Mouse (Mus musculus) neural tube, embryonic 11.5 days (tissue): ENCODE results near the gene Tnpo3. TPM values are rescaled to one million over a fixed set of nuclear protein-coding genes. Genes with fewer than 3 reads are reported as not detected.

Experiments used
- ATAC-seq: fragments of 200-750 bp; cut with Nextera tagmentation; 2 replicates; pipeline ENCODE4 v1.8.0; 2017; ENCODE audit warnings: moderate number of reproducible peaks, mild to moderate bottlenecking, moderate TSS enrichment, moderate library complexity; ENCODE audit not compliant: insufficient read depth, low FRiP score, low TSS enrichment
- DNase-seq: peaks from one replicate; pipeline ENCODE4 v3.0.0-alpha.2; 2015; ENCODE audit warnings: low spot score
- H3K27ac ChIP-seq: fragments of 300-500 bp; sonication (generic); 2 replicates; pipeline ENCODE4 v1.5.1; 2014; ENCODE audit warnings: low read depth, mild to moderate bottlenecking, low read length
- H3K27me3 ChIP-seq: fragments of 300-500 bp; sonication (generic); 2 replicates; pipeline ENCODE4 v1.6.1; 2014; ENCODE audit warnings: mild to moderate bottlenecking, low read length, mixed read lengths; ENCODE audit not compliant: control insufficient read depth, insufficient read depth
- H3K36me3 ChIP-seq: fragments of 300-500 bp; sonication (generic); 2 replicates; pipeline ENCODE4 v1.6.1; 2014; ENCODE audit warnings: mild to moderate bottlenecking, low read length, moderate library complexity, mixed read lengths; ENCODE audit not compliant: control insufficient read depth, insufficient read depth
- H3K4me1 ChIP-seq: fragments of 300-500 bp; sonication (generic); 2 replicates; pipeline ENCODE4 v1.6.1; 2014; ENCODE audit warnings: low read length, mixed read lengths; ENCODE audit not compliant: control insufficient read depth, insufficient read depth
- H3K4me2 ChIP-seq: fragments of 300-500 bp; sonication (generic); 2 replicates; pipeline ENCODE4 v1.6.1; 2014; ENCODE audit warnings: low read depth, mild to moderate bottlenecking, moderate library complexity
- H3K4me3 ChIP-seq: fragments of 300-500 bp; sonication (generic); 2 replicates; pipeline ENCODE4 v1.5.1; 2014; ENCODE audit warnings: low read depth, low read length
- H3K9ac ChIP-seq: fragments of 300-500 bp; sonication (generic); 2 replicates; pipeline ENCODE4 v1.6.1; 2014; ENCODE audit warnings: mild to moderate bottlenecking, low read length
- H3K9me3 ChIP-seq: fragments of 300-500 bp; sonication (generic); 2 replicates; pipeline ENCODE4 v1.6.1; 2016; ENCODE audit warnings: low read length; ENCODE audit not compliant: control insufficient read depth
- WGBS: fragments of 180-500 bp; shearing (Covaris S2); extraction: QIAGEN DNeasy Blood & Tissue Kit; methylation state at CpG from one replicate; pipeline ENCODE4 v1.1.7; 2014; 5-methylcytosine and 5-hydroxymethylcytosine counted together
- polyA plus RNA-seq: library from polyadenylated mRNA; unstranded; fragments of >200 nt; fragmentation: Nextera tagmentation; extraction: Ambion mirVana; gene quantifications from 2 replicates; pipeline ENCODE4 v1.2.1, GENCODE M21; 2014

The Tnpo3 gene
- polyA plus RNA-seq, 1 experiment from 2014 or later, result 118 TPM

GRCm38 (mm10) chr6:29537221-29537620 lies 72.5 kb downstream of the Tnpo3 start:
- WGBS, result 84% methylated on average over 3 of the region's 3 CpGs
- no peak overlapping the region for H3K4me2 ChIP-seq

GRCm38 (mm10) chr6:29536651-29537193 lies 73.0 kb downstream of the Tnpo3 start:
- Histone ChIP-seq H3K4me3 (no peak overlapping the region), H3K27me3 (no peaks in the 10 kb centered on the region), H3K27ac (no peak overlapping the region), H3K9me3 (no peaks in the 10 kb centered on the region), H3K9ac (no peak overlapping the region), H3K4me2 (no peak overlapping the region), H3K4me1 (no peaks in the 10 kb centered on the region), H3K36me3 (peaks cover 6% of the 10 kb centered on the region; the same call in 1 of the 2 replicates)
- DNase-seq, result no peak
- ATAC-seq, result no peak
- 76% methylated on average over 4 of the region's 4 CpGs for WGBS

More at GRCm38 (mm10) chr6:29537221-29537620, 72.5 kb downstream of the Tnpo3 start:
- no peak for ATAC-seq
- no peak for DNase-seq
- Histone ChIP-seq H3K9ac (no peak overlapping the region), H3K27ac (no peak overlapping the region), H3K36me3 (peaks cover 7% of the 10 kb centered on the region; the same call in 1 of the 2 replicates), H3K4me1 (no peaks in the 10 kb centered on the region), H3K27me3 (no peaks in the 10 kb centered on the region), H3K9me3 (no peaks in the 10 kb centered on the region), H3K4me3 (no peak overlapping the region)

GRCm38 (mm10) chr6:29535316-29535715 lies 74.4 kb downstream of the Tnpo3 start:
- H3K27me3 ChIP-seq, result peaks cover 6% of the 10 kb centered on the region; the same call in 1 of the 2 replicates
- H3K27ac ChIP-seq, result no peak overlapping the region
- no peak overlapping the region for H3K9ac ChIP-seq
- 80% methylated on average over 6 of the region's 6 CpGs for WGBS
- H3K4me3 ChIP-seq, result no peak overlapping the region
- DNase-seq, result no peak
- no peak overlapping the region for H3K4me2 ChIP-seq
- no peak for ATAC-seq
- no peaks in the 10 kb centered on the region for H3K9me3 ChIP-seq
- no peaks in the 10 kb centered on the region for H3K4me1 ChIP-seq
- H3K36me3 ChIP-seq, result 0 out of 2 replicates have a peak, but pooled peaks cover 3% of the 10 kb centered on the region

- no peak for DNase-seq
- H3K9me3 ChIP-seq, result no peaks in the 10 kb centered on the region
- H3K9ac ChIP-seq, result no peak overlapping the region
- peaks cover 49% of the 10 kb centered on the region for H3K27me3 ChIP-seq
- H3K27ac ChIP-seq, result no peak overlapping the region
- H3K4me3 ChIP-seq, result no peak overlapping the region
- 57% methylated on average over 4 of the region's 4 CpGs for WGBS
- peaks cover 7% of the 10 kb centered on the region; the same call in 1 of the 2 replicates for H3K4me1 ChIP-seq
- H3K36me3 ChIP-seq, result no peaks in the 10 kb centered on the region
- ATAC-seq, result no peak
- H3K4me2 ChIP-seq, result no peak overlapping the region
Measured at GRCm38 (mm10) chr6:29530050-29530449, 79.6 kb downstream of the Tnpo3 start.

DNA sequence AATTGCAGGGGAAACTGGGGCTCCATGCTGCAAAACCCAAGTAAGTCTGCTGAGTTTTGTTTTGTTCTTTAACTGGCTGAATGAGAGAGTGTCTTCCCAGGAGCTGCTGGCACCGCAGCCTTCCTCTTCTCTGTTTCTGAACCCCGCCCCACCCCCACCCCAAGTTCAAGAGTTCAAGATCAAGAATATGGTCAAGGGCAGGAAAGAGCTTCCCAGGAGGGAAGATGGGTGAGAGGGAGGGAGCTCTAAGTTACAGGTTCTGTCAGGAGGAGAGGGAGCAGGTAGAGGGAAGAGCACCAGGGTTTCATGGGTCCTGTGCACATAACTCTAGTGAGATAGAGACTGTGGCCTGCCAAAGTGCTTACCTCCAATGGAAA lies 80.3 kb downstream of the Tnpo3 start:
- 34% methylated on average over 2 of the region's 2 CpGs for WGBS
- no peak overlapping the region for H3K4me2 ChIP-seq
- no peak for DNase-seq
- no peaks in the 10 kb centered on the region for H3K36me3 ChIP-seq
- no peak overlapping the region for H3K9ac ChIP-seq
- no peak overlapping the region for H3K27ac ChIP-seq
- peaks cover 7% of the 10 kb centered on the region; the same call in 1 of the 2 replicates for H3K4me1 ChIP-seq
- no peaks in the 10 kb centered on the region for H3K9me3 ChIP-seq
- no peak overlapping the region for H3K4me3 ChIP-seq
- no peak for ATAC-seq
- H3K27me3 ChIP-seq, result peaks cover 49% of the 10 kb centered on the region

- WGBS, result 28% methylated on average over 13 of the region's 13 CpGs
- H3K4me2 ChIP-seq, result no peak overlapping the region
- H3K4me1 ChIP-seq, result peaks cover 7% of the 10 kb centered on the region; the same call in 1 of the 2 replicates
- H3K27ac ChIP-seq, result no peak overlapping the region
- no peaks in the 10 kb centered on the region for H3K9me3 ChIP-seq
- H3K36me3 ChIP-seq, result no peaks in the 10 kb centered on the region
- DNase-seq (no peak), ATAC-seq (no peak)
- no peak overlapping the region for H3K4me3 ChIP-seq
- peaks cover 49% of the 10 kb centered on the region for H3K27me3 ChIP-seq
- H3K9ac ChIP-seq, result no peak overlapping the region
Measured at GRCm38 (mm10) chr6:29528561-29529443, 80.9 kb downstream of the Tnpo3 start.

DNA sequence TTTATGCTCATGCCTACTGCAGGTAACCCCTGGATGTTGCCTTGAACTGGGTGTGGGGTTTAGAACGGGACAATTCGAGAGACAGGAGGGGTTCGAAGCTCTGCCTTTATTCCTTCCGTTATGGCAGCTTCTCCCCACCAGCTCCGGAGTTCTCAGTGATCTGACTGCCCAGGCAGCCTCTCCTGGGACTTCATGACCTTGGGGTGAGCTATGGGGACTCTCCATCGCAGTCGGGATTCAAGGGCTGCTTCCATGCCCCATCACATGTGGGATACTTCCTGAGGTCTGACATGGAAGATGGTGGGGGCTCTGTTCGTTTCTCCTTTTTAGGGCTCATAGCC lies 81.6 kb downstream of the Tnpo3 start:
- 10% methylated on average over 8 of the region's 8 CpGs for WGBS
- no peak for DNase-seq

GRCm38 (mm10) chr6:29527361-29528164 lies 82.1 kb downstream of the Tnpo3 start:
- peak overlapping the region; percentile 54; the same call in 1 of the 2 replicates for H3K4me3 ChIP-seq
- peak overlapping the region; percentile 95 for H3K4me2 ChIP-seq
- no peak overlapping the region for H3K9ac ChIP-seq
- DNase-seq (no peak), ATAC-seq (no peak)
- H3K4me1 ChIP-seq, result peaks cover 7% of the 10 kb centered on the region; the same call in 1 of the 2 replicates
- peaks cover 49% of the 10 kb centered on the region for H3K27me3 ChIP-seq
- no peaks in the 10 kb centered on the region for H3K36me3 ChIP-seq
- no peaks in the 10 kb centered on the region for H3K9me3 ChIP-seq
- 3% methylated on average over 34 of the region's 34 CpGs for WGBS
- no peak overlapping the region for H3K27ac ChIP-seq

More for the DNA sequence above, 81.6 kb downstream of the Tnpo3 start:
- no peak overlapping the region for H3K9ac ChIP-seq
- peaks cover 49% of the 10 kb centered on the region for H3K27me3 ChIP-seq
- ATAC-seq, result no peak
- no peak overlapping the region for H3K4me2 ChIP-seq
- H3K36me3 ChIP-seq, result no peaks in the 10 kb centered on the region
- no peak overlapping the region for H3K27ac ChIP-seq
- H3K4me3 ChIP-seq, result no peak overlapping the region
- no peaks in the 10 kb centered on the region for H3K9me3 ChIP-seq
- peaks cover 7% of the 10 kb centered on the region; the same call in 1 of the 2 replicates for H3K4me1 ChIP-seq
